Mouse (Mus musculus): ENCODE measurements around the gene Sidt1. TPM values are rescaled to one million over a fixed set of nuclear protein-coding genes. Genes with fewer than 3 reads are reported as not detected.

Sidt1 gene
- polyA plus RNA-seq, 1 experiment from 2014 or later: 10.6 TPM

GRCm38 (mm10) chr16:44268541-44269215, 64.3 kb downstream of the Sidt1 start:
- Histone ChIP-seq H3K9me3 (ENCODE audit: control insufficient read depth, low read length) (no peaks in the 10 kb centered on the region), H3K4me1 (ENCODE audit: control insufficient read depth, insufficient read depth, low read length) (no peaks in the 10 kb centered on the region), H3K4me2 (ENCODE audit: low read depth, low read length) (no peak overlapping the region), H3K27ac (ENCODE audit: low read depth, low read length) (no peak overlapping the region), H3K27me3 (ENCODE audit: control insufficient read depth, insufficient read depth, low read length) (no peaks in the 10 kb centered on the region), H3K4me3 (ENCODE audit: low read depth, low read length) (no peak overlapping the region), H3K36me3 (ENCODE audit: control insufficient read depth, insufficient read depth, low read length) (no peaks in the 10 kb centered on the region), H3K9ac (replicated peaks; ENCODE audit: low read depth, low read length) (no peak overlapping the region)
- ATAC-seq (ENCODE audit: low read depth): no peak
- 91% methylated on average over 7 of the region's 7 CpGs for WGBS

- Histone ChIP-seq H3K4me2 (ENCODE audit: low read depth, low read length) (no peak overlapping the region), H3K9me3 (ENCODE audit: control insufficient read depth, low read length) (no peaks in the 10 kb centered on the region), H3K4me1 (ENCODE audit: control insufficient read depth, insufficient read depth, low read length) (no peaks in the 10 kb centered on the region), H3K4me3 (ENCODE audit: low read depth, low read length) (no peak overlapping the region), H3K36me3 (ENCODE audit: control insufficient read depth, insufficient read depth, low read length) (no peaks in the 10 kb centered on the region), H3K27me3 (ENCODE audit: control insufficient read depth, insufficient read depth, low read length) (no peaks in the 10 kb centered on the region), H3K9ac (replicated peaks; ENCODE audit: low read depth, low read length) (no peak overlapping the region), H3K27ac (ENCODE audit: low read depth, low read length) (no peak overlapping the region)
- ATAC-seq (ENCODE audit: low read depth): no peak
- 90% methylated on average over 6 of the region's 6 CpGs for WGBS
Measured at GRCm38 (mm10) chr16:44265562-44265961, 67.4 kb downstream of the Sidt1 start.

- ATAC-seq (ENCODE audit: low read depth): no peak
- Histone ChIP-seq H3K9ac (replicated peaks; ENCODE audit: low read depth, low read length) (no peak overlapping the region), H3K36me3 (ENCODE audit: control insufficient read depth, insufficient read depth, low read length) (no peaks in the 10 kb centered on the region), H3K4me1 (ENCODE audit: control insufficient read depth, insufficient read depth, low read length) (no peaks in the 10 kb centered on the region), H3K4me3 (ENCODE audit: low read depth, low read length) (no peak overlapping the region), H3K27ac (ENCODE audit: low read depth, low read length) (no peak overlapping the region), H3K9me3 (ENCODE audit: control insufficient read depth, low read length) (no peaks in the 10 kb centered on the region), H3K27me3 (ENCODE audit: control insufficient read depth, insufficient read depth, low read length) (no peaks in the 10 kb centered on the region), H3K4me2 (ENCODE audit: low read depth, low read length) (no peak overlapping the region)
- WGBS: 57% methylated on average over 2 of the region's 2 CpGs
Measured at GRCm38 (mm10) chr16:44264916-44265315, 68.1 kb downstream of the Sidt1 start.

- Histone ChIP-seq H3K36me3 (ENCODE audit: control insufficient read depth, insufficient read depth, low read length) (no peaks in the 10 kb centered on the region), H3K9me3 (ENCODE audit: control insufficient read depth, low read length) (no peaks in the 10 kb centered on the region), H3K4me3 (ENCODE audit: low read depth, low read length) (no peak overlapping the region), H3K4me1 (ENCODE audit: control insufficient read depth, insufficient read depth, low read length) (no peaks in the 10 kb centered on the region), H3K9ac (replicated peaks; ENCODE audit: low read depth, low read length) (no peak overlapping the region), H3K27me3 (ENCODE audit: control insufficient read depth, insufficient read depth, low read length) (no peaks in the 10 kb centered on the region), H3K4me2 (ENCODE audit: low read depth, low read length) (no peak overlapping the region), H3K27ac (ENCODE audit: low read depth, low read length) (no peak overlapping the region)
- WGBS: 91% methylated on average over 3 of the region's 3 CpGs
- no peak for ATAC-seq (ENCODE audit: low read depth)
Measured at GRCm38 (mm10) chr16:44257476-44257875, 75.5 kb downstream of the Sidt1 start.

- Histone ChIP-seq H3K36me3 (ENCODE audit: control insufficient read depth, insufficient read depth, low read length) (no peaks in the 10 kb centered on the region), H3K9me3 (ENCODE audit: control insufficient read depth, low read length) (no peaks in the 10 kb centered on the region), H3K27ac (ENCODE audit: low read depth, low read length) (no peak overlapping the region), H3K4me2 (ENCODE audit: low read depth, low read length) (no peak overlapping the region), H3K4me1 (ENCODE audit: control insufficient read depth, insufficient read depth, low read length) (no peaks in the 10 kb centered on the region), H3K9ac (replicated peaks; ENCODE audit: low read depth, low read length) (no peak overlapping the region), H3K27me3 (ENCODE audit: control insufficient read depth, insufficient read depth, low read length) (no peaks in the 10 kb centered on the region), H3K4me3 (ENCODE audit: low read depth, low read length) (no peak overlapping the region)
- 81% methylated on average over 7 of the region's 7 CpGs for WGBS
- ATAC-seq (ENCODE audit: low read depth): no peak
Measured at GRCm38 (mm10) chr16:44254698-44255097, 78.3 kb downstream of the Sidt1 start.

GRCm38 (mm10) chr16:44253797-44254634, 79.0 kb downstream of the Sidt1 start:
- no peak for ATAC-seq (ENCODE audit: low read depth)
- H3K27ac ChIP-seq (ENCODE audit: low read depth, low read length): no peak overlapping the region
- 82% methylated on average over 7 of the region's 7 CpGs for WGBS

GRCm38 (mm10) chr16:44252735-44253134, 80.3 kb downstream of the Sidt1 start:
- Histone ChIP-seq H3K4me2 (ENCODE audit: low read depth, low read length) (no peak overlapping the region), H3K36me3 (ENCODE audit: control insufficient read depth, insufficient read depth, low read length) (no peaks in the 10 kb centered on the region), H3K27me3 (ENCODE audit: control insufficient read depth, insufficient read depth, low read length) (no peaks in the 10 kb centered on the region), H3K4me1 (ENCODE audit: control insufficient read depth, insufficient read depth, low read length) (no peaks in the 10 kb centered on the region), H3K9ac (replicated peaks; ENCODE audit: low read depth, low read length) (no peak overlapping the region), H3K27ac (ENCODE audit: low read depth, low read length) (no peak overlapping the region), H3K4me3 (ENCODE audit: low read depth, low read length) (no peak overlapping the region), H3K9me3 (ENCODE audit: control insufficient read depth, low read length) (no peaks in the 10 kb centered on the region)
- no peak for ATAC-seq (ENCODE audit: low read depth)
- 93% methylated on average over 3 of the region's 3 CpGs for WGBS

More at GRCm38 (mm10) chr16:44253797-44254634, 79.0 kb downstream of the Sidt1 start:
- H3K4me1 ChIP-seq (ENCODE audit: control insufficient read depth, insufficient read depth, low read length): no peaks in the 10 kb centered on the region
- H3K4me3 ChIP-seq (ENCODE audit: low read depth, low read length): no peak overlapping the region
- H3K36me3 ChIP-seq (ENCODE audit: control insufficient read depth, insufficient read depth, low read length): no peaks in the 10 kb centered on the region
- no peak overlapping the region for H3K4me2 ChIP-seq (ENCODE audit: low read depth, low read length)
- H3K27me3 ChIP-seq (ENCODE audit: control insufficient read depth, insufficient read depth, low read length): no peaks in the 10 kb centered on the region
- no peaks in the 10 kb centered on the region for H3K9me3 ChIP-seq (ENCODE audit: control insufficient read depth, low read length)
- no peak overlapping the region for H3K9ac ChIP-seq (replicated peaks; ENCODE audit: low read depth, low read length)

- Histone ChIP-seq H3K4me2 (ENCODE audit: low read depth, low read length) (no peak overlapping the region), H3K27ac (ENCODE audit: low read depth, low read length) (no peak overlapping the region), H3K36me3 (ENCODE audit: control insufficient read depth, insufficient read depth, low read length) (no peaks in the 10 kb centered on the region), H3K4me1 (ENCODE audit: control insufficient read depth, insufficient read depth, low read length) (no peaks in the 10 kb centered on the region), H3K9ac (replicated peaks; ENCODE audit: low read depth, low read length) (no peak overlapping the region), H3K9me3 (ENCODE audit: control insufficient read depth, low read length) (no peaks in the 10 kb centered on the region), H3K4me3 (ENCODE audit: low read depth, low read length) (no peak overlapping the region), H3K27me3 (ENCODE audit: control insufficient read depth, insufficient read depth, low read length) (no peaks in the 10 kb centered on the region)
- 92% methylated on average over 10 of the region's 10 CpGs for WGBS
- ATAC-seq (ENCODE audit: low read depth): no peak
Measured at GRCm38 (mm10) chr16:44249985-44250384, 83.0 kb downstream of the Sidt1 start.

GRCm38 (mm10) chr16:44243323-44243722, 89.7 kb downstream of the Sidt1 start:
- H3K27me3 ChIP-seq (ENCODE audit: control insufficient read depth, insufficient read depth, low read length): no peaks in the 10 kb centered on the region
- no peaks in the 10 kb centered on the region for H3K36me3 ChIP-seq (ENCODE audit: control insufficient read depth, insufficient read depth, low read length)
- H3K9ac ChIP-seq (replicated peaks; ENCODE audit: low read depth, low read length): no peak overlapping the region
- no peaks in the 10 kb centered on the region for H3K4me1 ChIP-seq (ENCODE audit: control insufficient read depth, insufficient read depth, low read length)
- no peak overlapping the region for H3K4me3 ChIP-seq (ENCODE audit: low read depth, low read length)
- H3K4me2 ChIP-seq (ENCODE audit: low read depth, low read length): no peak overlapping the region
- no peak overlapping the region for H3K27ac ChIP-seq (ENCODE audit: low read depth, low read length)
- ATAC-seq (ENCODE audit: low read depth): no peak
- WGBS: 74% methylated on average over 7 of the region's 7 CpGs
- no peaks in the 10 kb centered on the region for H3K9me3 ChIP-seq (ENCODE audit: control insufficient read depth, low read length)

Measured in neural tube, embryonic 14.5 days (tissue).